Mouse (Mus musculus) embryo, embryonic 9.5 days (tissue): ENCODE data around the gene Ngrn.

Source experiments
- DNase-seq: peaks from one replicate; pipeline ENCODE4 v3.0.0-alpha.2; 2017; ENCODE audit errors: extremely low spot score

Gene Ngrn

DNA sequence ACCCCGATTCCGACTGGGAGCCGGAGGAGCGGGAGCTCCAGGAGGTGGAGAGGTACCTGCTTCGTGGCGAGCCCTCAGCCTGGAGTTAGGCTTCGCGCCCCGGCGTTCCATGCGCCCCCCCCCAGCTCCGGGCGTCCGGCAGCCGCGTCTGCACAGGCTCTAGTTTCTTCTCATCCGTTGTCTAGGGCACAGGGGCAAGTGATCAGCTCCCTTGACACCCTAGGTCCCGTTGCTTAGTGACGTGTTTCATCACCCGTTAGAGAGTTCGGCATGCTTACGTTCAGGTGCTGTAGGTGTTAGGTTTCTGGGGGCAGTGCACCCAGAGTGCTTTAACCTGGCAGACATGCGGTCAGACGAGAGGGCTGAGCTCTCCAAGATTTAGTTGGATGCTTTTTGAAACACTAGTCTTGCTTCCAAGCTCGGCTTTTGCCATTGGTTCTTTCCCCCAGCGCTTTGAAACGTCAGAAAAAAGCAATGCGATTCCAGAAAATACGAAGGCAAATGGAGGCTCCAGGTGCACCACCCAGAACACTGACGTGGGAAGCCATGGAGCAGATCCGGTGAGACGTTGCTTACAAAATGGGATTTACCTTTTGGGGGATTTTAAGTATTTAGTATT, 466 bp downstream of the Ngrn start:
- DNase-seq, result no peak

DNA sequence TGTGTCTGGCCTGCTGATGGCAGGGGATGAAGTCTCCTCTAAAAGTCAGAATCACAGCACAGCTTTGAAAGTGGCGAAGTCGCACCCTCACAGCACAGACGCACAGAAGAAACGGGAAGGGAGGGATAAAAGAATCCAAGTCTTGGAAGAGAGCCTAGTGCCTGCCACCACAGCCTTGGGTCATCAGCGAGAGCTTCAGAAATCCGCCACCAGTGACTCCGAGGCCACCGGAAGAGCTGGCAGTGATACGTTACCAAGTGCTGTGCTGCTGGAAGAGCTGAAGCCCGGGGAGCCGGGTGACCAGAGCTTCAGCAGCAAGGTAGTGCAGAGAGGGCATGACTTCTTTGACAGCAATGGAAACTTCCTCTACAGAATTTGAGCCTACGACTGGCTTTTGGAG, 3.6 kb downstream of the Ngrn start:
- DNase-seq, result no peak

DNA sequence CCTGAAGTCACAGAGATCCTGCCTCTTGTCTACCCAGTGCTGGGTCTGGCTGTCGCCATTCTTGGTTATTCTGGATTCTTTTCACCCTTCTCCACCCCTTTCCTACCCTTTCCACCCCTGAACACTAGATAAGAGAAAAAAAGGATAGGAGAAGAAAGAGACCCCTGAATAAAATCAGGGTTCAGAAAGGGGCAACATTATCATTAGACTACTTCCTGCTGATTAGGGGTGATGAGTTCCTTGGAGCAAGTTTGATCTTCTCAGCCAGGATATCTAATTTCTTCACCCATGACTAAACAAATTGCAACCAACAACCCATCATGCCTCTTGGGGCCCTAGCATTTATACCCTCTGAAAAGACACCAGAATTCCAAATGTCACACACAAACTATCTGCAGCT, 6.7 kb downstream of the Ngrn start:
- no peak for DNase-seq

DNA sequence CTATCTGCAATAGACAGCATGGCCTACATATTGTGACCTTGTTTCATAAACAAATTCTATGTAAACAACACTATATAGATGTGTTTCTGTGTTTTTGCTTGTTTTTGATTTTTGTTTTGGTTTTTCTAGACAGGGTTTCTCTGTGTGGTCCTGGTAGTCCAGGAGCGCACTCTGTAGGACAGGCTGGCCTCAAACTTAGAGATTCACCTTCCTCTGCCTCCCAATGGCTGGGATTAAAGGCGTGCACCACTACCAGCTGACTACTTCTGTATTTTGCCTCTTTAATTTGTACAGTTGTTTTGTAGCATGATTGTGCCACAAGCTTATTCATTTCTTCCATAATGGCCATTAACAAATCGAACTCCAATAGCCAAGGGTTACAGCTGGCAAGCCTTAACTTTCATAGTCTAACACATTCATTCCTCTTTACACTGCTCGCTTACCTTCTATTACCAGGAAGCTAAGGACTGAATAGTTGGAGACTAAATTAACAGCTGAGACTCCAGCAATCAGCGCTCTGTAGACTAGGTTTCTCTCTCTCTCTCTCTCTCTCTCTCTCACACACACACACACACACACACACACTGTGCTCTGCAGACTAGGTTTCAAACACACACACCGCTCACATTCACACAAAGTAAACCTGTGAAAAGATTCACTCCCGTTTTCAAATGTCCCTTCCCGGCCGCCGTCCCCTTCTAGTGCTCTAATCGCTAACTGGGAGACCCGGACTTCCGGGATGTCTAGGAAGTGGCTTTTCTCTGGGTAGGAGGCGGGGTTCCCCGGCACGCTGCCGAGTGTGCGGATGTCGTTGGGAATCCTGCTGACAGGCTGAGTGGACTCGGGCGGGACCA, 8.1 kb downstream of the Ngrn start, which contains the start of gene Vps33b:
Gene Vps33b, plus strand, starts transcription at position 753 of the 854 bp plus-strand sequence.
- DNase-seq, result peak; percentile 92

DNA sequence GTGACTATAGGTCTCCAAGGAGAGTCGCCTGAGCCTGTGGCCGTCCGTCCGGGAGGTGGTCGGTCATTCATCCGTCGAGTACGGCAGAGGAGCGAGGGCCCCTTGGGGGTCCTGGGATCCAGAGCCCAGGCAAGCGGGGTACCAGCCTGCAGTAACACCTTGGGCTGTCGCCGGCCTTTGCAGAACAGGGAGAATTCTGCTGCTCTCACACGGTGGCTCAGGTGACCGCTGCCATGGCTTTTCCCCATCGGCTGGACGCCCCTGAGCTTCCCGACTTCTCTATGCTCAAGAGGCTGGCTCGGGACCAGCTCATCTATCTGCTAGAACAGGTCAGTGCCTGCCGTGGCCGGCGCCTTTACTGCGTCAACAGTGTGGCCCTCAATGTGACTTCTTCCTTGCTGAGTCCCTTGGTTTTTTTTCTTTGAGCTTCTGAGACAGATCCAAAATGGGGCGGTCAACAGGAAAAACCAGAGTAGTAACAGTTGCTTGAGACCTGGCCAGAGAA, 8.8 kb downstream of the Ngrn start:
- DNase-seq, result no peak

DNA sequence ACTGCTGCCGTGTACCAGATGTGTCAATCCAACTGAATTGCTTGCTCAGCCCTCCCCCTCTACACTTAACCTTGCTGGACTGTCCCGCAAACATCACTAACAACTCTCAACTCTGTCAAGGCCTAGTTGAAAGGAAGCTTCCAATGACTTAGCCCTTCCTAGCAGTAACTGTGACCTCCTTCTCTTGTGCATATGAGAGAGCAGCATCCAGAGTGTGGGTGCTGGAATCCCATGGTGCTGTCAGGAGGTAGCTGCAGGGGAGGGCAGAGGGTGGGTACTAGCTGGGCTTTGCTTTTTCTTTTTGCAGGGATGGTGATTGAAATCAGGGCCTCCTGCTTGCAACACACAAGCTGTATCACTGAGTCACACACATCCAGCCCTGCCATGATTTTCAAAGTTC, 12.4 kb downstream of the Ngrn start:
- DNase-seq, result no peak

DNA sequence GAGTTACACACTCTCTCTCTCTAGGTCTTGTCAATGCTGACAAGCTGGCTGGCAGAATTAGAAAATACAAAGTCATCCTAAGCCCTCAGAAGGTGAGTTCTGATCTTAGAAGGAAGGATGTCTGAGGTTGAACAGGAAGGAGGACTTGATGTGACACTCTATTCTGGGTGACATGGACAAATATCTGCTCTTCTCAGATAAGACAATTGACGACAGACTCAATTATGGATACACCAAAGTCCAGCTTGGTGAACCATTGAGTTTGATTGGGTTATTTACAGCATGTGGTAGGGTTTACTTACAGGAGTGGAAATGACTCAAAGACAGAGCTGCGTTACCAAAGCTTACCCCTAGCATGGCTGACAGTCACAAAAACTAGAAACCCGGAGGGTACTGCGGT, 15.4 kb downstream of the Ngrn start:
- no peak for DNase-seq

DNA sequence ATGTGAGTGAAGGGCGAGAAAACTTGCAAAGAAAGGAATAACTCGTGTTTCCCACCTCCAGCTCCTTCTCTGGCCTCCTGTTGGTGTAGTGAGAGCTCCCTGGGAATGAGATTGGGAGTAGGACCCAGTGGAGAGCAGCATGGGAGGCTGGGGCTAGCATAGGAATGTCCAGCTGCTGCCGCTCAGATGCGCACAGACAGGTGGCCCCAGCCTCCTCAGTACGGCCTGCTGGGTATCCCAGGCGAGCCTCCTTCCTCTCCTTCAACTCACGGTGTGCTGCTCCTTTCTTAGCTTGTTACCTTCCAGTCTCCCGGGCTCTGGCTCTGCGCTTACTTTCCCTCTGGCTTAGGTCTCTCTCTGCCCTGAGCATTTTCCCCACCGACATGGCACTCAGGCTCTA, 19.0 kb downstream of the Ngrn start:
- DNase-seq, result no peak

DNA sequence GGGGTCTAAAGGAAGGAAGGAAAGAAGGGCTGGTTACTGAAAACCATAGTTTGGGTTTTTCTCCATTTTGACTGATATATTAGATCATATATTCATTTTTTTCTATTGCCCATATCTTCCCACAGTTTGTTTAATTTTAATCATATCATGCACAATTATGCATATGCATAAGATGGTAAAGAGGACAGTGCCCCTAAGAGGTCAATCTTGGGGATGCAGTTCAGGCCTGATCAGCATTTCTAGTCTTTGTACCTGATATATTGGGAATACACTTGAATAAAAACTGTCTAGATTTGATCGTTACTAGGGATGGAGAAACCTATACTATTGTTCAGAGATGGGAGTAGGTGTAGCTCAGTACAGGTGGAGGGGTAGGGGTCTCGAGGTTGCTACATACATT, 20.0 kb downstream of the Ngrn start:
- DNase-seq, result no peak

DNA sequence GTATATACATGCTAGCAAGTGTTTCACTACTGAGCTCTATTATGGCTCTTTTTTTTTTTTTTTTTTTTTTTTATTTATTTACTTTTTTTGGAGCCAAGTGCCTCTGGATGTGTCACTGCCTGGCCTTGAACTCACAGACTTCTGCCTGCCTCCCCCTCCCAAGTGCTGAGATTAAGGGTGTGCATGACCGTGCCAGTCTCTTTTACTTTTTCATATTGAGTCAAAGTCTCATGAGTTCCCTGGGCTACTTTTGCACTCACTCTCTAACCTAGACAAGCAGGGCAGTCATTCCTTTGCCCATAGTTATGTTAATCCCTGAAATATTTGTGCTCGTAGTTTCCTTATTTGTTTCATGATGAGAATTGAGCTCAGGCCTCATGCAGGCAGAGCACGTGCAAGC, 20.6 kb downstream of the Ngrn start:
- no peak for DNase-seq

DNA sequence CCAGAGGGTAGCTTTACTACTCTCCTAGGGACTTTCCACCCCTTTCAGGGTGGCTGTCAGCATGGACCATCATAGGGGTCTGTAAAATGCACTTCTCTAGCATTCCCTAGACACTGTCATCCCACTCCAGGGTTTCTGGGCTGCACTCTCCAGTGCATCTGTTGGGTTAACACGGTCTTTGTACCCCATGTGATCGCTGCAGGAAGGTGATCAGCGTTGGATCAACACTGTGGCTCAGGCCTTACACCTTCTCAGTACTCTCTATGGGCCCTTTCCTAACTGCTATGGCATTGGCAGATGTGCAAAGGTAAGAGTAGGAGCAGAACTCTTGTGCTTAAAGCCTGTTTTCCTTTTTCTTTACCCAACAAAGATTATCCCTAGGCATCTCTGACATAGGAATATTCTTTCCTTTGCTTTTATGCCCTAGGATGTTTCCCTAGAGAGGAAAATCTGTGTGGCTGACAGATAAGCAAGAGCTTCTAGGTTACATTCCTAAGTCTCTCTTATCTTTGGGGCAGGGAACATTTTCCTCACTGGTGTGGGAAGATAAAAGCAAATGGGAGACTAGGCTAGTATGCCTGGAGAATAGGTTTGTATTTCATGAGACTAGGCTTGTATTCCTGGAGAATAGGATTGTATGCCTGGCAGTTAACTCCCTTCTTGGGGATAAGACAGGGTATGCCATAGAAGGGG, 22.4 kb downstream of the Ngrn start:
- DNase-seq, result no peak

DNA sequence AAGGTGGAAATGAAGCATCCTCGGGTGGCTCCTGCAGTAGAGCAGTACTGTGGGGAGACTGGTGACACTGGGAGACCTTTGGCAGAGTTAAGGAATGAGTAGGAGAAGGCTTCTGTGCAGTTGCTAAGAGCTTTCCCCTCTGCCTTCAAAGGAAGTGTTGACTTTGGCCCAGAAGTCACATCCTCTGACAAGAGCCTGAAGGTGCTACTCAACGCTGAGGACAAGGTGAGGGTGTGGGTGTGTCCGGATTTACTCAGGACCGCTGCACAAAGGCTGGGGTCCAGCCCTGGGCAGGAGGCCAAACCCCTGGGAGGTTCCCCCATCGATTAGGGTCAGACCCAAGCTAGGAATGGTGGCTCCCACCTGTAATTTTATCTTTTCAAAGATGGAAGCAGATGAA, 23.4 kb downstream of the Ngrn start:
- DNase-seq, result no peak

DNA sequence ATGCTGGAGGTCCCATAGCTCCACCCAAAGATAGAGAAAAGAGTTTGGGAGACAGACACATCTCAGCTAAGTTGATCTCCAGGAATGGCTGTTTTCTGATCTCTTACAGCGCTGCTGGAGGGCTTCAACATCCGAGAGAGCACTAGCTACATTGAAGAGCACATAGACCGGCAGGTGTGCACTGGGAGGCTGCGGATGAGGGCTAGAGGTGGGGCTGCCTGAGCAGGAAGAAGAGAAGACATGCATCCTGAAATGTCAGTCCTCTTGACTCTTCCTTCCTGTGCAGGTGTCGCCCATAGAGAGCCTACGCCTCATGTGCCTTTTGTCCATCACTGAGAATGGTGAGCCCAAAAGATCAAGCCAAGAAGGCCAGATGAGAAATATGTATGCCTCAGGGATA, 24.7 kb downstream of the Ngrn start:
- no peak for DNase-seq

DNA sequence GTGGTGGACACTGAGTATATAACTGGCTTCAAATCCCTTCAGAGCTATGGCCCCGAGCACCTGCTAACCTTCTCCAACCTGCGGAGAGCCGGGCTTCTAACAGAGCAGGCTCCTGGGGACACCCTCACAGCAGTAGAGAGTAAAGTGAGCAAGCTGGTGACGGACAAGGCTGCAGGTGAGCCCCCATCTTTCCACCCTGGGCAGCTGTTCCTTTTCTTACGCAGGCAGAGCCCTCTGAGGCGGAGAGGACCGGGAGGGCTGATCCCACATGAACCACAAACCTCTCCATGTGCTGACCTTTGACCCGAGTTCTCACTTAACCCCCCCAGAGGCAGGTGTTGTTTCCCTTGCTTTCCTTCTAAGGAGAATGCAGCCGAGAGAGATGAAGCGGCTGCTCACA, 26.7 kb downstream of the Ngrn start:
- DNase-seq, result no peak

DNA sequence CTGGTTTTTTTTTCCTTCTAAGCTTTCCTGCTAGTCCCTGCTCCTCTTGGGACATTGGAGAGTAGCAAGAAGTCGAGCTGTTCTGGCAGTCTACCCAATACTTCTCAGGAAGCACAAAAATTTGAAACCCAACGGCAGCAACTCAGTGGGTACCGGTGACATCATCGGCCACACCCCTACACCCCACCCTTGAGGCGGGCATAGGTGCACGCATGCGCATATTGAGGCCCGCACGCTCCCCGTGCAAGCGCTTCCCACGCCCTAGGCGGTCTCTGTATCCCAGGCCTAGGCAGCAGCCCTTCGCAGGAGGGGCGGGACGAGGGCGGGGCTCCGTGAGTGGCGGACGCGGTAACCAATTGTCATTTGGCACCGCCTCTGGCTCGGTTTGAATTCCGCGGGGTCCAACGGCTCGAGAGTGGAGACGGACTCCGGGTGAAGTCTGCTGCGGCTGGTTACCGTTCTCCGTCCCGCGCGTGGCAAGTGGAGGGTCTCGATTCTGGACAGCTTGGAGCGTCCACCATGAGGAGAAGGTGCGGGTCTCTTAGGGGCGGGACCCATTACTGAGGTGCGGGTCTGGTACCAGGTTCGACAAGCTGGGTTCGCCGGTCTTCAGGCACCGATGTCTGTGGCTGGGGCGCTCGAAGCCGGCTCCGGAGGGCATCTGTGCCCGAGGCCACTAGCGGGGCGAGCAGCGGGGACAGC, 33.2 kb downstream of the Ngrn start, which contains the start of gene Prc1:
Gene Prc1, plus strand, starts transcription at position 389 of the 702 bp plus-strand sequence.
- DNase-seq, result peak; percentile 100

DNA sequence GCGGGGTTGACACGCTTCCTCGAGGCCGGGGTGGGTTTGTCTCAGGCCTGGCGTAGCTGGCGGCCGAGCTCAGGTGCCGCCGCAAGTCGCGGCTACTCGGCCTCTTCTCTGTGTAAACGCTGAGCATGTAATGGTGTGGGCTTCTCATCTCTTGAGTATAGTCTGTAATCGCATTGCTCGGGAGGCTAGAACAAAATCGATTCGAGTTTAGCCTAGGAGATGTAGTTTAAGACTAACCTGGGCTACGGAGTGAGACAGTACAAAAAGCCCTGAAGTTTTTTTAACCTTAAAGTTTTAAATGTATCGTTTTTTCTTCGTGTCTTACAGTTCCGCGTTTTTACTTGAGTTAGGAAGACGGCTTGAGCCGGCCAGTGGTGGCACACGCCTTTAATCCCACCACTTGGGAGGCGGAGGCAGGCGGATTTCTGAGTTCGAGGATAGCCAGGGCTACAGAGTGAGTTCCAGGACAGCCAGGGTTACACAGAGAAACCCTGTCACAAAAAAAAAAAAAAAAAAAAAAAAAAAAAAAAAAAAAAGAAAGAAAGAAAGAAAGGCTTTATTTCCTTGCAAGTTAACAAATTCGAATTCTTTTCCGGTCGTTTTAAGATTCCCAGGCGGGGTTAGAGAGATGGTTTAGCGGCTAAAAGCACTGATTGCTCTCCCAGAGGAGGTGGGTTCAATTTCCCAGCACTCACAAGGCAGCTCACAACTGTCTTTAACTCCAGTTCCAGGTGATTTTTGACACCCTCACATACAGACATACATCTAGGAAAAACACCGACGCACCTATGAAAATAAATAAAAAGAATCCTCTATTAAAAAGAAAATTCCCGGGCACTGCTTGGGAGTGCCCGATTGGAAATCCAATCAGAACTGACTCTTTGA, 34.0 kb downstream of the Ngrn start:
- DNase-seq, result peak; percentile 61

DNA sequence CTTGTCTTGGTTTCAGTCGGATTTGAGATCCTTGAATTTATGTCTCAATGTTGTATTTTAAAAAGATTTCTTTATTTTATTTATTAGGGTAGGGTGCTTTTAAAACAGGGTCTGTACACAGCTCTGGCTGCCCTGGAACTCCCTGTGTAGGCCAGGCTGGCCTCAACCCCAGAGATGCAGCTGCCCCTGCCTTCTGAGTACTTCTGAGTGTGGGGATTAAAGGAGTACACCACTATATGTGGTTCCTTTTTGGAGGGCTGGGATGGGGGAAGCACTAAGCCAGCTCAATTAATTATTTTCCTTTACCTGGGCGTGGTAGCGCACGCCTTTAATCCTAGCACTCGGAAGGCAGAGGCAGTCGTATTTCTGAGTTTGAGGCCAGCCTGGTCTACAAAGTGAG, 35.4 kb downstream of the Ngrn start:
- no peak for DNase-seq

DNA sequence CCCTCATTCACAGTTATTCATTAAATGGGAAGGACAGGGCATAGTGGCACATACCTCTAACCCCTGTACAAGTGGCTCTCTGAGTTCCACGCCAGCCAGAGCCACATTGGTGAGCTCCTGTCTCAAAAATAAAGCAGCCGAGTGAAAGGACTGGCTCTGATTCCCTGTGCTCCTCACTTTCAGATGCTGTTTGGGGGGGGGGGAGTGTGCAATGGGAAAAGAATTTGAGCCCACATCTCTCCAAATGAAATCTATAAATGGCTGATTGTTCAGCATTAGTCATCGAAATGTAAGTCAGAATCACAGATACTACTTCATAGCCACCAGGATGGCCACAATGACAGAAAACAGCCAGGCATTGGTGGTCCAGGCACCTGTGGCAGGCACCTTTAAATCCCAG, 36.0 kb downstream of the Ngrn start:
- no peak for DNase-seq

DNA sequence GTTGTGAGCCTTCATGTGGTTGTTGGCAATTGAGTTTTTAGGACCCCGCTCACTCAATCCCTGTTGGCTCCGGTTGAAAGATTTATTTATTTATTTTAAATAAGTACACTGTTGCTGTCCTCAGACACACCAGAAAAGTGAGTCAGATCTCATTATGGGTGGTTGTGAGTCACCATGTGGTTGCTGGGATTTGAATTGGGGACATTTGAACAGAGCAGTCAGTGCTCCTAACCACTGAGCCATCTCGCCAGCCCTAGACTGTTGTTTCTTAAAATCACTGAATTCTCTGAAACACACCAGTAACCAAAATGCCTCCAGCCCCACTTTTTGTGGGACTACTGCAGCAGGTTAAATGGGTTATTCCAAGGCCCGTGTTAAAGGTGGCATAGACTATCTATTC, 37.7 kb downstream of the Ngrn start:
- DNase-seq, result no peak

DNA sequence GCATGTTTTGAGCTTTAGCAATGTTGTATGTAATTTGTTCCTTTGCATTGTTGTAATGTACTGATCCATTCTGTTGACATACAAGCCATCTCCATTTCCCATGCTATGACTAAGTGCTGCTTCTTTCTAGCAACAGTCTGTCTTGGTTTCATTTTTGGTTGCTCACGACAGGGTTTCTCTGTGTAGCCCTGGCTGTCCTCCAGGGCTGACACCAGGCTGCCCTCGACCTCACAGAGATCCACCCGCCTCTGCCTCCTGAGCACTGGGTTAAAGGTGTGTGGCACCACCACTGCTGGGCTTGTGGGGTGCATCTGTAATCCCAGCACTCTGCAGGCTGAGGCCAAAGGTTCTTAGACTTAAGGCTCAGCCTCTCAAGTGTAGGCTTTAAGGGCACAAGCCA, 38.6 kb downstream of the Ngrn start:
- no peak for DNase-seq

DNA sequence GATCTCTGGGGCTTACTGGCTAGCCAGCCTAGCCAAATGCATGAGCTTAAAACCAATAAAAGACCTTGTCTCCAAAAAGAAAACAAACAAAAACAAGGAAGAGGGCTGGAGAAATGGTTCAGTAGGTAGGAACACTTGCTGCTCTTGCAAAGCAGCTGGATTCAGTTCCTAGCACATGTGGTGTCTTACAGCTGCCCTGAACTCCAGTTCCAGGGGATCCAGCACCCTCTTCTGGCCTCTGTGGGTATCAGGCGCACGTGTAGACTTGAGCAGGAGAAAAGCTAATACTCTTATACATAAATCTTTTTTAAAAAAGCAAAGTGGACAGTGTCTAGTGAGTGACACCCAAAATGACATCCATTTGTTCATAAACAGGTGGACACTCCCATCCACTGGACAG, 40.5 kb downstream of the Ngrn start:
- DNase-seq, result no peak
